Mouse (Mus musculus): ENCODE data around the gene Fam219a. TPM values are rescaled to one million over a fixed set of nuclear protein-coding genes. Genes with fewer than 3 reads are reported as not detected.

The Fam219a gene
- polyA plus RNA-seq, 1 experiment, result 3.8 TPM

DNA sequence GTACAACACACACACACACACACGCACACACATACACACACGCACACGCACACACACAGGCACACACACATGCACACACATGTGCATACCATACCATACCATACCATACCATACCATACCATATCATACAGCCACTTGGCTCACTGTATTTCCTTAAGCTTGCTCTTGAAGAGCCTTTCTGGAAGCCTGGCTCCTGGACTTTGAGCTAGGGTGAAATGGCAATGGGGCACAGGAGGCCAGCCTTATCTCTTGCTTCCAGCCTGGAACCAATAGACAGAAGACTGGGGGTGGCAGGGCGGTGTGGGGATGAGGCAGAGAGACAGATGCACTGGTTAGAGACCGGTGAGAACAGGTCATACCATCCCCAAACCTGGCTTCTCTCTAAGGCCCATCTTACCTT is 50.1 kb downstream of the Fam219a start:
- no peak for TF ChIP-seq CTCF (IDR thresholded peaks at IDR 0.05; ENCODE audit: low read depth, low read length)
- TF ChIP-seq POLR2A (IDR thresholded peaks at IDR 0.05; ENCODE audit: insufficient read depth, low read length), result no peak
- TF ChIP-seq EP300 (IDR thresholded peaks at IDR 0.05; ENCODE audit: insufficient read depth, low read depth, low read length), result no peak
- Histone ChIP-seq H3K27ac (ENCODE audit: insufficient read depth, low read length) (no peak overlapping the region), H3K27me3 (ENCODE audit: control insufficient read depth, insufficient read depth, low read length, poor library complexity, severe bottlenecking) (no peaks in the 10 kb centered on the region), H3K4me3 (ENCODE audit: low read depth, low read length) (no peak overlapping the region), H3K9me3 (replicated peaks; ENCODE audit: control insufficient read depth, insufficient read depth, low read length, poor library complexity, severe bottlenecking) (no peaks in the 10 kb centered on the region), H3K36me3 (ENCODE audit: control insufficient read depth, insufficient read depth, low read length, poor library complexity, severe bottlenecking) (no peaks in the 10 kb centered on the region), H3K9ac (ENCODE audit: low read depth, poor library complexity, severe bottlenecking) (no peak overlapping the region), H3K4me1 (ENCODE audit: control insufficient read depth, insufficient read depth, low read length) (no peaks in the 10 kb centered on the region)

DNA sequence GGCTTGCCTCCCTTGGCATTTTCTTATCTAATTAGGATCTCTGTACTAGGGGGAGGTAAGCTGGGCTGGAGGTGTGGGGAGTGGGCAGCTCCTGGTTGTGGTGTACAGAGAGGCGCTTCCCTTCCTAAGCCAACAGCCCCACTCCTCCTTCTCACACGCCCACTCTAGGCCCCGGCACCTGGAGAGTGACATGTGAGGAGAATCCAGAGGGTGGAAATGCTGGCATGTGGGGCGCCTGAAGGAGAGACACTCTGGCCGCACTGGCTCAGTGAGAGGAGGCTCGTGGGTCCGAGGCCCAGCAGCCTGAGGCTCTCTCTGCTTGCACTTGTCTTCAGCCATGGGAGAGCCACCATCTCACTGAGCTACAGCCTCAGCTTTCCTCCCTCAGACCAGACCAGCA is 51.0 kb downstream of the Fam219a start:
- Histone ChIP-seq H3K36me3 (ENCODE audit: control insufficient read depth, insufficient read depth, low read length, poor library complexity, severe bottlenecking) (no peaks in the 10 kb centered on the region), H3K9ac (ENCODE audit: low read depth, poor library complexity, severe bottlenecking) (no peak overlapping the region), H3K27ac (ENCODE audit: insufficient read depth, low read length) (no peak overlapping the region), H3K9me3 (replicated peaks; ENCODE audit: control insufficient read depth, insufficient read depth, low read length, poor library complexity, severe bottlenecking) (no peaks in the 10 kb centered on the region), H3K4me1 (ENCODE audit: control insufficient read depth, insufficient read depth, low read length) (no peaks in the 10 kb centered on the region), H3K4me3 (ENCODE audit: low read depth, low read length) (no peak overlapping the region), H3K27me3 (ENCODE audit: control insufficient read depth, insufficient read depth, low read length, poor library complexity, severe bottlenecking) (no peaks in the 10 kb centered on the region)
- TF ChIP-seq EP300 (IDR thresholded peaks at IDR 0.05; ENCODE audit: insufficient read depth, low read depth, low read length), result no peak
- no peak for TF ChIP-seq CTCF (IDR thresholded peaks at IDR 0.05; ENCODE audit: low read depth, low read length)
- no peak for TF ChIP-seq POLR2A (IDR thresholded peaks at IDR 0.05; ENCODE audit: insufficient read depth, low read length)

DNA sequence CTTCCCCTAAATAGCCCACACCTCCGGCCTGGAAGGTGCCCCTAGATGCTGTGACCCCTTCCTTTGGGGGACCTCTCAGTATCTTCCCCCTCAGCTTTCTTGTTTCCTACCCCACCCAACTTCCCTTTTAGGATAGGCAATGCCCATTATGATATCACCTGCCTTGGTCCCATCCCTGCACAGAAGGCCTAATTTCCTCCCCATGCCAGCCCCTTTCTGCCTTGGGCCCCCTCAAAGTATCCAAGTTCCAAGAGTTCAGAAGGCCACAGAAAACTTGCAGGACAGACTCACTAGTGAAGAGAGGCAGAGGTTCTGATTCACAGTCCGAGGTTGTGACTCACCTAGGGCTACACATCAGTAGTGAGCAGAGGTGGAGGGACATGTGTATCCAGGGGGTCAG is 52.1 kb downstream of the Fam219a start, which contains the start of gene 1110017D15Rik:
Gene 1110017D15Rik, minus strand, starts transcription at position 101 of the 400 bp plus-strand sequence.
- no peaks in the 10 kb centered on the region for H3K36me3 ChIP-seq (ENCODE audit: control insufficient read depth, insufficient read depth, low read length, poor library complexity, severe bottlenecking)
- no peaks in the 10 kb centered on the region for H3K4me1 ChIP-seq (ENCODE audit: control insufficient read depth, insufficient read depth, low read length)
- no peak within 1 kb of the TSS for H3K4me3 ChIP-seq (ENCODE audit: low read depth, low read length)
- H3K9ac ChIP-seq (ENCODE audit: low read depth, poor library complexity, severe bottlenecking), result no peak within 1 kb of the TSS
- no peak within 1 kb of the TSS for H3K27ac ChIP-seq (ENCODE audit: insufficient read depth, low read length)
- no peak for TF ChIP-seq EP300 (IDR thresholded peaks at IDR 0.05; ENCODE audit: insufficient read depth, low read depth, low read length)
- no peaks in the 10 kb centered on the region for H3K9me3 ChIP-seq (replicated peaks; ENCODE audit: control insufficient read depth, insufficient read depth, low read length, poor library complexity, severe bottlenecking)
- no peaks in the 10 kb centered on the region for H3K27me3 ChIP-seq (ENCODE audit: control insufficient read depth, insufficient read depth, low read length, poor library complexity, severe bottlenecking)

DNA sequence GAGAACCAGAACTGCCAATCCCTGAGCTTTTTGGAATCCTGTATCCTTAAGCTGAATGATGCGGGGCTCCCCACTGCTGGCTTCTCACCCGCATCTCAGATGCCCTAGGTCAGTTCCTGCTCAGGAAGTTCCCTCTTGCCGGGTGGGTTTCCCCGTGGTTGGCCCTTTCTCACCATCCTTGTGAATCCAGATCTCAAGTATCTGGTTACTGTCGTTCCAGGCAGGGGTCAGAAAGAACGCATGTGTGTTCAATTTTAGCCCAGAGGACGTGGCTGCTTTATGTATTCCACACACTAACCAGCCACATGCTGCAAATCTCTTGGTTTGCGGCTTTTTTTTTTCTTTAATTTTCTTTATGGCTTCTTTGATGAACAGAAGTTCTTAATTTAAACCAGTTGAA is 55.6 kb downstream of the Fam219a start:
- Histone ChIP-seq H3K9me3 (replicated peaks; ENCODE audit: control insufficient read depth, insufficient read depth, low read length, poor library complexity, severe bottlenecking) (no peaks in the 10 kb centered on the region), H3K27me3 (ENCODE audit: control insufficient read depth, insufficient read depth, low read length, poor library complexity, severe bottlenecking) (no peaks in the 10 kb centered on the region; the same call in none of the 2 replicates), H3K36me3 (ENCODE audit: control insufficient read depth, insufficient read depth, low read length, poor library complexity, severe bottlenecking) (no peaks in the 10 kb centered on the region), H3K4me1 (ENCODE audit: control insufficient read depth, insufficient read depth, low read length) (no peaks in the 10 kb centered on the region), H3K27ac (ENCODE audit: insufficient read depth, low read length) (no peak overlapping the region), H3K4me3 (ENCODE audit: low read depth, low read length) (no peak overlapping the region), H3K9ac (ENCODE audit: low read depth, poor library complexity, severe bottlenecking) (no peak overlapping the region)
- TF ChIP-seq EP300 (IDR thresholded peaks at IDR 0.05; ENCODE audit: insufficient read depth, low read depth, low read length), result no peak
- no peak for TF ChIP-seq POLR2A (IDR thresholded peaks at IDR 0.05; ENCODE audit: insufficient read depth, low read length)
- no peak for TF ChIP-seq CTCF (IDR thresholded peaks at IDR 0.05; ENCODE audit: low read depth, low read length)

DNA sequence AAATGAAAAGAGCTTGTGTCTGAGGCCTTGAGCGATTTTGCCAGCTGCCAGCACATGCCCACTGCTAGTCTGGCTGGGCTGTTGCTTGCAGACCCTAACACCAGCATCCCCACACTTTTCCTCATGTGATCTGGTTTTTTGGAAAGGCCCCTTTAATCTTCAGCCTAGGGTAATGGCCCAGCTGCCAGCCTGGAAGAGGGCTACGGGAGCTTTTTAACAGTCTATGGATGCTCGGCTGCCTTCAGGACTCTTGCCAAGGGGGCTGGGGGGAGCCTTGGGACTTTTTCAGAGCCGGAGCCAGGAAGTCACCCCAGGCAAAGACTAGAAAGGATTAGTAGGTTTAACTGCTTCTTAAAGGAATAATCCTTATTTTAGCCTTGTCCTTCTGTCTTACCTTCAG is 56.0 kb downstream of the Fam219a start:
- Histone ChIP-seq H3K27ac (ENCODE audit: insufficient read depth, low read length) (no peak overlapping the region), H3K27me3 (ENCODE audit: control insufficient read depth, insufficient read depth, low read length, poor library complexity, severe bottlenecking) (no peaks in the 10 kb centered on the region; the same call in none of the 2 replicates), H3K9ac (ENCODE audit: low read depth, poor library complexity, severe bottlenecking) (no peak overlapping the region), H3K36me3 (ENCODE audit: control insufficient read depth, insufficient read depth, low read length, poor library complexity, severe bottlenecking) (no peaks in the 10 kb centered on the region), H3K9me3 (replicated peaks; ENCODE audit: control insufficient read depth, insufficient read depth, low read length, poor library complexity, severe bottlenecking) (no peaks in the 10 kb centered on the region), H3K4me3 (ENCODE audit: low read depth, low read length) (no peak overlapping the region), H3K4me1 (ENCODE audit: control insufficient read depth, insufficient read depth, low read length) (no peaks in the 10 kb centered on the region)
- TF ChIP-seq POLR2A (IDR thresholded peaks at IDR 0.05; ENCODE audit: insufficient read depth, low read length) (no peak), EP300 (IDR thresholded peaks at IDR 0.05; ENCODE audit: insufficient read depth, low read depth, low read length) (no peak)

DNA sequence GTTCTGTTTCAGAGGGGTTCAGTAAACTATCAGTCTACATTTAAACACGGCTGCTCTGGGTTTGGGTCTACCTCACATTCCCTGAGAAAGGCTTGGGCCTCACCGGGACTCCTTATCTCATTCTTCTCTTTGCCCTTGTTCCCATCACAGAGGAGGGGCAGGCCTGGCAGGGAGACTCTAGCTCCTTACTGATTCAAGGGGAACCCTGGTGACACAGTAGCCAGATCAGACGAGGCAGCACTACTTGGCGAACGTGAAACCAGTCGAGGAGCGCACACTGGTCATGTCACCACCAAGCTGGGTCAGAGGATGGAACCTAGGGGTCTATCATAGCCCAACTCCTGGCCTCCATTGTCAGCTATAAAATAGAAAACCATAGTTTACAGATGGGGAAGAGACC is 61.3 kb downstream of the Fam219a start:
- Histone ChIP-seq H3K27me3 (ENCODE audit: control insufficient read depth, insufficient read depth, low read length, poor library complexity, severe bottlenecking) (no peaks in the 10 kb centered on the region; the same call in none of the 2 replicates), H3K27ac (ENCODE audit: insufficient read depth, low read length) (no peak overlapping the region), H3K9ac (ENCODE audit: low read depth, poor library complexity, severe bottlenecking) (no peak overlapping the region), H3K4me3 (ENCODE audit: low read depth, low read length) (no peak overlapping the region), H3K9me3 (replicated peaks; ENCODE audit: control insufficient read depth, insufficient read depth, low read length, poor library complexity, severe bottlenecking) (no peaks in the 10 kb centered on the region), H3K36me3 (ENCODE audit: control insufficient read depth, insufficient read depth, low read length, poor library complexity, severe bottlenecking) (no peaks in the 10 kb centered on the region), H3K4me1 (ENCODE audit: control insufficient read depth, insufficient read depth, low read length) (no peaks in the 10 kb centered on the region)
- no peak for TF ChIP-seq EP300 (IDR thresholded peaks at IDR 0.05; ENCODE audit: insufficient read depth, low read depth, low read length)
- no peak for TF ChIP-seq POLR2A (IDR thresholded peaks at IDR 0.05; ENCODE audit: insufficient read depth, low read length)
- no peak for TF ChIP-seq CTCF (IDR thresholded peaks at IDR 0.05; ENCODE audit: low read depth, low read length)

Data from ES-Bruce4 (cell line).